Mouse (Mus musculus) right cerebral cortex, postnatal 14 days (tissue): ENCODE data around the gene Sgms1.

ENCODE experiments used
- DNase-seq: peaks from one replicate; pipeline ENCODE4 v3.0.0; 2022

Sgms1 gene

GRCm38 (mm10) chr19:32239459-32239792 lies 150.1 kb downstream of the Sgms1 start:
- no peak for DNase-seq

- no peak for DNase-seq
These were observed 150.6 kb downstream of the Sgms1 start for GRCm38 (mm10) chr19:32238722-32239458.

GRCm38 (mm10) chr19:32237685-32238084 lies 151.8 kb downstream of the Sgms1 start:
- no peak for DNase-seq

GRCm38 (mm10) chr19:32237173-32237583 lies 152.3 kb downstream of the Sgms1 start:
- DNase-seq: no peak

- no peak for DNase-seq
These were observed 154.6 kb downstream of the Sgms1 start for GRCm38 (mm10) chr19:32234717-32235434.

GRCm38 (mm10) chr19:32231292-32231691 lies 158.2 kb downstream of the Sgms1 start:
- DNase-seq: no peak

GRCm38 (mm10) chr19:32230798-32231197 lies 158.7 kb downstream of the Sgms1 start:
- no peak for DNase-seq

- no peak for DNase-seq
These were observed 159.2 kb downstream of the Sgms1 start for GRCm38 (mm10) chr19:32230301-32230700.

- DNase-seq: no peak
These were observed 159.7 kb downstream of the Sgms1 start for GRCm38 (mm10) chr19:32229776-32230175.

GRCm38 (mm10) chr19:32227175-32227574 lies 162.3 kb downstream of the Sgms1 start:
- DNase-seq: no peak

- DNase-seq: no peak
These were observed 164.4 kb downstream of the Sgms1 start for GRCm38 (mm10) chr19:32225097-32225490.

- no peak for DNase-seq
These were observed 165.0 kb downstream of the Sgms1 start for GRCm38 (mm10) chr19:32224318-32225096.

- DNase-seq: no peak
These were observed 165.8 kb downstream of the Sgms1 start for GRCm38 (mm10) chr19:32223751-32224174.

GRCm38 (mm10) chr19:32222083-32222482 lies 167.4 kb downstream of the Sgms1 start:
- no peak for DNase-seq

- no peak for DNase-seq
These were observed 168.5 kb downstream of the Sgms1 start for GRCm38 (mm10) chr19:32220991-32221390.

GRCm38 (mm10) chr19:32216710-32217109 lies 172.8 kb downstream of the Sgms1 start:
- no peak for DNase-seq

- DNase-seq: no peak
These were observed 174.4 kb downstream of the Sgms1 start for GRCm38 (mm10) chr19:32214905-32215806.

GRCm38 (mm10) chr19:32213577-32213976 lies 175.9 kb downstream of the Sgms1 start:
- no peak for DNase-seq

GRCm38 (mm10) chr19:32211293-32211585 lies 178.3 kb downstream of the Sgms1 start:
- DNase-seq: no peak

GRCm38 (mm10) chr19:32210450-32211292 lies 178.8 kb downstream of the Sgms1 start:
- peak; percentile 47 for DNase-seq

GRCm38 (mm10) chr19:32210099-32210449 lies 179.4 kb downstream of the Sgms1 start:
- no peak for DNase-seq
